Mouse (Mus musculus) left cerebral cortex, postnatal 10 days (tissue): ENCODE measurements around the gene Olfr874. TPM values are rescaled to one million over a fixed set of nuclear protein-coding genes. Genes with fewer than 3 reads are reported as not detected.
"Not testable (repeated sequence)": the region's sequence is repeated elsewhere in the genome, so short reads cannot be mapped to it uniquely, and the experiment has no call there.

Experiments
- DNase-seq, 2 experiments: peaks; one replicate each; pipeline ENCODE4 v3.0.0; 2021 to 2022; ENCODE audit warnings: low spot score in 2 of 2, mixed read lengths in 1 of 2; ENCODE audit errors: extremely low spot score in 1 of 2
- intact Hi-C: fragments of 180-260 bp; cut with DNase I; formaldehyde crosslinking; loops from one replicate; pipeline ENCODE4 v1.15.1; 2025
- total RNA-seq, 2 experiments: library from RNA; stranded (reverse); gene quantifications; 2 replicates each; pipeline ENCODE4 v1.2.3; 2021

Olfr874 gene
- not detected for total RNA-seq

GRCm38 (mm10) chr9:37744806-37745205, at the start of gene Olfr874:
Gene Olfr874, plus strand, starts transcription at chr9:37745106.
- no peak for DNase-seq
- intact Hi-C loops, result no loop called here

GRCm38 (mm10) chr9:37716150-37716549, 28.8 kb upstream of the Olfr874 start, which contains the start of gene Olfr160:
Gene Olfr160, minus strand, starts transcription at chr9:37716250.
- intact Hi-C loops, result no loop called here

GRCm38 (mm10) chr9:37734310-37734709, 10.6 kb upstream of the Olfr874 start:
- intact Hi-C loops, result no loop called here
- DNase-seq, result no peak

More at GRCm38 (mm10) chr9:37716150-37716549, 28.8 kb upstream of the Olfr874 start, which contains the start of gene Olfr160:
- no peak for DNase-seq

- intact Hi-C loops, result no loop called here
- DNase-seq, result peak; percentile 7 to 22
Measured at GRCm38 (mm10) chr9:37750319-37751075, 5.6 kb downstream of the Olfr874 start.

- DNase-seq, result peak in 1 of 2 experiments; percentile 7
- intact Hi-C loops, result no loop called here
Measured at GRCm38 (mm10) chr9:37751467-37751866, 6.6 kb downstream of the Olfr874 start.

GRCm38 (mm10) chr9:37752006-37752405, 7.1 kb downstream of the Olfr874 start:
- DNase-seq, result no peak
- intact Hi-C loops, result no loop called here

- no peak for DNase-seq
- intact Hi-C loops, result no loop called here
Measured at GRCm38 (mm10) chr9:37761728-37762127, 16.8 kb downstream of the Olfr874 start.

GRCm38 (mm10) chr9:37762541-37762940, 17.6 kb downstream of the Olfr874 start:
- DNase-seq, result no peak
- intact Hi-C loops, result no loop called here

- intact Hi-C loops, result no loop called here
- no peak for DNase-seq
Measured at GRCm38 (mm10) chr9:37770661-37771060, 25.8 kb downstream of the Olfr874 start.

GRCm38 (mm10) chr9:37771759-37772158, 26.9 kb downstream of the Olfr874 start, which contains the start of gene Olfr875:
Gene Olfr875, plus strand, starts transcription at chr9:37771857.
- intact Hi-C loops, result no loop called here
- DNase-seq, result no peak

- peak; percentile 16 to 38 for DNase-seq
- intact Hi-C loops, result no loop called here
Measured at GRCm38 (mm10) chr9:37782766-37783260, 37.9 kb downstream of the Olfr874 start.

GRCm38 (mm10) chr9:37783394-37784387, 38.8 kb downstream of the Olfr874 start:
- intact Hi-C loops, DNase-seq: not testable (repeated sequence)

- no peak for DNase-seq
- intact Hi-C loops, result no loop called here
Measured at GRCm38 (mm10) chr9:37786411-37786810, 41.5 kb downstream of the Olfr874 start.

Other genes with a start within 250 kb of the Olfr874 start
- gene Esam, start 217.0 kb upstream of the Olfr874 start, total RNA-seq, result 10 to 100 TPM; 29.5 to 29.6 TPM
- 1 to 10 TPM; 3.3 to 4.1 TPM for gene Vsig2, start 205.9 kb upstream of the Olfr874 start, total RNA-seq
- 1,000 to 10,000 TPM; 1,798 to 1,800 TPM for gene Nrgn, start 192.2 kb upstream of the Olfr874 start, total RNA-seq
- gene Siae, start 189.4 kb upstream of the Olfr874 start, total RNA-seq, result 10 to 100 TPM; 13.6 to 16.3 TPM
- 1 to 10 TPM; 1.9 to 2.2 TPM for gene Spa17, start 131.4 kb upstream of the Olfr874 start, total RNA-seq
- gene Tbrg1, start 87.8 kb upstream of the Olfr874 start, total RNA-seq, result 10 to 100 TPM; 54.1 to 58.3 TPM
- gene Panx3, start 75.9 kb upstream of the Olfr874 start, total RNA-seq, result not detected
- gene Olfr160, start 28.9 kb upstream of the Olfr874 start, total RNA-seq, result not detected
- not detected for gene Olfr875, start 26.8 kb downstream of the Olfr874 start, total RNA-seq
- gene Olfr876, start 57.9 kb downstream of the Olfr874 start, total RNA-seq, result not detected
- not detected for gene Olfr877, start 109.2 kb downstream of the Olfr874 start, total RNA-seq
- gene Olfr145, start 151.6 kb downstream of the Olfr874 start, total RNA-seq, result under 1 TPM in 1 of 2 experiments, not detected in 1; 0.06 TPM
- gene Olfr878, start 172.7 kb downstream of the Olfr874 start, total RNA-seq, result not detected
- gene Olfr881, start 246.7 kb downstream of the Olfr874 start, total RNA-seq, result not detected